Mouse (Mus musculus) neural tube, embryonic 14.5 days (tissue): ENCODE measurements at regions not wholly inside any gene's neighbourhood (a gene's known extent, or its start where the extent isn't known, plus 50 kb on each side); places are given as distances from the start of the nearest gene placed in this dataset.

ENCODE experiments used
- ATAC-seq: fragments of 200-750 bp; cut with Nextera tagmentation; 2 replicates; pipeline ENCODE4 v1.8.0; 2017; ENCODE audit warnings: low read depth, mild to moderate bottlenecking, moderate TSS enrichment, moderate library complexity
- H3K27ac ChIP-seq: fragments of 300-500 bp; sonication (generic); 2 replicates; pipeline ENCODE4 v1.5.1; 2014; ENCODE audit warnings: low read depth, mild to moderate bottlenecking, control low read depth, low read length, moderate library complexity, mixed read lengths
- H3K27me3 ChIP-seq: fragments of 300-500 bp; sonication (generic); 2 replicates; pipeline ENCODE4 v1.6.1; 2014; ENCODE audit warnings: low read length; ENCODE audit not compliant: control insufficient read depth, insufficient read depth
- H3K36me3 ChIP-seq: fragments of 300-500 bp; sonication (generic); 2 replicates; pipeline ENCODE4 v1.6.1; 2014; ENCODE audit warnings: low read length, mixed read lengths; ENCODE audit not compliant: control insufficient read depth, insufficient read depth
- H3K4me1 ChIP-seq: fragments of 300-500 bp; sonication (generic); 2 replicates; pipeline ENCODE4 v1.6.1; 2014; ENCODE audit warnings: low read length; ENCODE audit not compliant: control insufficient read depth, insufficient read depth
- H3K4me2 ChIP-seq: fragments of 300-500 bp; sonication (generic); 2 replicates; pipeline ENCODE4 v1.6.1; 2014; ENCODE audit warnings: mild to moderate bottlenecking, low read depth, low read length, control low read depth
- H3K4me3 ChIP-seq: fragments of 300-500 bp; sonication (generic); 2 replicates; pipeline ENCODE4 v1.5.1; 2014; ENCODE audit warnings: low read depth, low read length, control low read depth, mixed read lengths
- H3K9ac ChIP-seq: fragments of 300-500 bp; sonication (generic); replicated peaks from 2 replicates; pipeline ENCODE4 v1.6.1; 2014; ENCODE audit warnings: low read depth, mild to moderate bottlenecking, control low read depth, low read length, mixed read lengths
- H3K9me3 ChIP-seq: fragments of 300-500 bp; sonication (generic); 2 replicates; pipeline ENCODE4 v1.6.1; 2016; ENCODE audit warnings: low read length; ENCODE audit not compliant: control insufficient read depth
- WGBS: fragments of 180-500 bp; shearing (Covaris S2); extraction: QIAGEN DNeasy Blood & Tissue Kit; methylation state at CpG from one replicate; pipeline ENCODE4 v1.1.7; 2014; 5-methylcytosine and 5-hydroxymethylcytosine counted together

DNA sequence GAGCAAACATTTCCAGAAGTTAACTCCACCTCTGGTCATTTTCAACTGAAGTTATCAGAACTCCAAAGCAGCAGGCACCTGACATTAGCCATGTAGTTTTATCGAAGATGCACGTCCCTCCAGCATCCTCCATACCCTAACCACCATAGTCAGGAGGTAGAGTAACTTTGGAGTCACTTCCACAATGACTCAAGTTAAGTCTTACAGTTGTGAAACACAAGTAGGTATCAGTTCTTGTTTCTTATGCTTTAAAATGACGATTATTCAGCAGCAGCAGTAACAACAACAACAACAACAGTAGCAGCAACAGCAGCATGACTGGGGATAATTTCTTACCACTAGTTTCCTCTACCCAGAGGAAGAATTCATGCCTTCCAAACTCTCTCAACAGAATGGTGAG is 51.3 kb upstream of the Tank start:
- Histone ChIP-seq H3K4me1 (no peaks in the 10 kb centered on the region), H3K4me3 (no peak overlapping the region), H3K27ac (no peak overlapping the region), H3K27me3 (no peaks in the 10 kb centered on the region), H3K36me3 (no peaks in the 10 kb centered on the region), H3K9ac (no peak overlapping the region), H3K4me2 (no peak overlapping the region), H3K9me3 (no peaks in the 10 kb centered on the region)
- WGBS, result 91% methylated on average over 3 of the region's 3 CpGs
- ATAC-seq, result no peak

DNA sequence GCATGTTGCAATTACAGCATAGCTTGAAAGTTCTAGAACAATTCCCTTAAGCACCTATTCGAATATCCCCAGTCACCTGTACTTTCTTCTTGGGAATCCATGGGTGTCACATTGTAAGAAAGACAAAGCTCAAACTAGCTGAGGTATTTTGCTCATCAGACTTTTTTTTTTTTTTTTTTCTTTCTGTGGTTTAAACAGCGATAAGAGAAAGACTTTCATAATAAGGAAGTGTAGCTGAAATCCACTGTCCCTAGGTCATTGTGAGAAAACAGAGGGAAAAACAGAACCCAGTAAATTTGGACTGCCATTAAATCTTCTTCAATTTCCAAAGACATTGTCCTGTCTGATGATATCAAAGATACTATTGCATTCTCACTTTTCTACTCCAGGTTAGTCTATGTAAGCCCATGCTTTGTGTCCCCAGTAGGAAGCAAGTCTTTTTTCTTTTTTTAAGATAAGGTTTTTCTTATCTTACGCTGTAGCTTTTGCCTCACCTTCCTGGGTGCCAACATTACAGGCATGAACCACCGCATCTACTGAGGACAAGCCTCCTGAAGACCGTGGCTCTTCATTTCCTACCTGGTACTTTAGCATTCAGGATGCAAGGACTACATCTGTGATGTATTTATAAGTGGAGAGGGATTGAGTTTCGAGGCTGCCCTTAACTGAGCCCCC is 54.2 kb upstream of the Tank start:
- ATAC-seq, result no peak
- Histone ChIP-seq H3K9me3 (no peaks in the 10 kb centered on the region), H3K36me3 (no peaks in the 10 kb centered on the region)

DNA sequence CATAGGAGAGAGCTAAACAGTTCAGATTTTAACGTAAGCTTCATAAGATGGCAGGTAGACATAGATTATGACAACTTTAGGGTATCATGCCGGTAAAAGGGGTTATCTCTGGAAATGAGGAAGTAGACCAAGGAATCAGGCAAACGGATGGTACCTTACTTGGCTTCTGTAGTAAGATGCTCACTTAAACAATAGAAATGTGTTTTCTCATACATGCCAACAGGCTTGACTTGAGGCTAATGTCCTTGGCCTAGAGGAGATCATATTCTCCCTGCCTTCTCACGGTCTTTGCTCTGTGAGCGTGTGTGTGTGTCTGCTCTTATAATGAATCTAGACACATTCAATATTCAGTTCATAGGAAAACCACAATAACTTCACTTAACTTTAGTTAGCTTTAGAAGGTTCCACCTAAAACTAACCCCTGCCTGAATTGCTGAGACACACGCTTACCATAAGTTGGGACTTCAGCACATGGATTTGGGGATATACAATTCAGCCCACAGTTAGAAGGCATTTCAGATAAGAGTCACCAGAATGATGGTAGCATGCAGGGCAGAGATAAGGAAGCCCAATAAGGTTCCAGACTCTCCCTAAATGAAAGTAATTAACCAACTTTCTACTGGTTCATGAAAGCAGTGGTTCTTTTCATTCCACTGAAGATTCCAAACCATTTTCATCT is 63.8 kb upstream of the Tank start:
- Histone ChIP-seq H3K9me3 (no peaks in the 10 kb centered on the region), H3K4me2 (no peak overlapping the region), H3K27me3 (no peaks in the 10 kb centered on the region), H3K27ac (no peak overlapping the region), H3K36me3 (no peaks in the 10 kb centered on the region), H3K4me1 (no peaks in the 10 kb centered on the region), H3K9ac (no peak overlapping the region), H3K4me3 (no peak overlapping the region)
- WGBS, result 96% methylated on average over 6 of the region's 6 CpGs
- no peak for ATAC-seq

More for the DNA sequence above, 54.2 kb upstream of the Tank start:
- H3K4me1 ChIP-seq, result no peaks in the 10 kb centered on the region
- no peak overlapping the region for H3K4me2 ChIP-seq
- 92% methylated on average over 6 of the region's 6 CpGs for WGBS
- H3K4me3 ChIP-seq, result no peak overlapping the region
- no peaks in the 10 kb centered on the region for H3K27me3 ChIP-seq
- no peak overlapping the region for H3K27ac ChIP-seq
- no peak overlapping the region for H3K9ac ChIP-seq

DNA sequence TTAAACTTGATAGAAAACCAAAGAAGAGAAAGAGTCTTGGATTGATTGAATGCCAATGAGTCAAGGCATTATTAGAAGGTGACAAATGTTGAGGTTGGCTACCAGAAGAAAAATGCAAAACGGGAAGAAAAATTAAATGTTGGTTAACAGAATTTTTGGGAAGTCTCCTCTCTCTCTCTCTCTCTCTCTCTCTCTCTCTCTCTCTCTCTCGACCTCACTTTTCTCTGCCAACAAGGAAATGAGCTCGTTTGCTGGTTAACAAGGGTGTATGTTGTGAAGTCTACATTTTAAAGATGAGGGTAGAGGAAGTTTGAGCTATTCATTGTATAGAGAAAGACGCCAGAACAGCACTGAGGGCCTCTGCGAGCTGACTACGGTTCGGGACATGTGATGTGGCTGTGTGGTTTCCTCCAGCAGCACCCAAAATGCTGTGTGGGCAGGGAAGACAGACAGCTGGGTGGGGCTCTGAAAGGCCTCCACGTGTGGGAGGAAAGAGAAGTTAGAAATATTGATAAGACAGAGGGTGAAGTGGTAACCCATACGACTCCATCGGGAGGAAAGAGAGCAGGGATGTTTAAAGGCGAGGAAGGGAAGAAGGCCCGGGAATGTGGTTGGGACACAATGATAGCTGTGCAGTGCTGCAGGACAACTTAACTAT is 64.5 kb upstream of the Tank start:
- Histone ChIP-seq H3K9me3 (no peaks in the 10 kb centered on the region), H3K36me3 (no peaks in the 10 kb centered on the region), H3K27ac (no peak overlapping the region), H3K4me1 (no peaks in the 10 kb centered on the region), H3K9ac (no peak overlapping the region), H3K4me2 (no peak overlapping the region), H3K4me3 (no peak overlapping the region), H3K27me3 (no peaks in the 10 kb centered on the region)
- no peak for ATAC-seq
- WGBS, result 86% methylated on average over 12 of the region's 12 CpGs

DNA sequence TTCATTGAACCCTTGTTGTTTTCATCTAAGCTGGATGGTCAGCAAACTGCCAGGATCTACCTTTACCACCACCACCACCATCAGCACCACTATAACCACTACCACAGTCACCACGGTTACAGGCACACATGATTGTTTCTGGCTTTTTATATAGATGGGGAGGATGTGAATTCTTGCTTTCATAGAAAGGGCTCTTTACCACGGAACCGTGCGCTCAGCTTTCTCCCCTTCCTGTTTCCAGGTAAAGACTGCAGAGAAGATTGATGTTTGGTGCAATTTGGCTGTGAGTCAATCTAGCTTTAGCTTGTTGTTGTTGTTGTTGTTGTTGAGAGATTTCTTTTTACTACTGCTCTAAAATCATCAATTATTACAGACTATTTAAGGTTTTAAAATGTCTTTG is 74.8 kb upstream of the Tank start:
- Histone ChIP-seq H3K4me3 (no peak overlapping the region), H3K27ac (no peak overlapping the region), H3K4me1 (no peaks in the 10 kb centered on the region), H3K4me2 (no peak overlapping the region), H3K9me3 (no peaks in the 10 kb centered on the region), H3K9ac (no peak overlapping the region), H3K27me3 (no peaks in the 10 kb centered on the region), H3K36me3 (no peaks in the 10 kb centered on the region)
- WGBS, result 88% methylated on average over 4 of the region's 4 CpGs
- no peak for ATAC-seq

DNA sequence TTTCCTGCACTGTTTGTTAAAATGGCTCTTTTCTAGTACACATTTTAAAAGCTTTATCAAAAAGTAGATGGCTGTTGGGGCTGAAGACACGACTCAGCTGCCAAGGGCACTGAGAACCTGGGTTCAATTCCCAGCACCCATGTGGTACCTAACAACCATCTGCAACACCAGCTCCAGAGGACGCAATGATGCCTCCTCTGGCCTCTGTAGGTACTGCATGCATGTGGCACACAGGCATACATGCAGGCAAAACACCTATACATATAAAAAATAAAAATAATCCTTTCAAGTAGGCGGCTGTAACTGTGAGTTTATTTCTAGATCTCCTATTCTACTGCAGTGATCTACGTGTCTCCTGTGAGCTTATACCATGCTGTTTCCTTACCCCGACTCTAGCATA is 76.5 kb upstream of the Tank start:
- WGBS, result 88% methylated on average over 5 of the region's 5 CpGs
- H3K4me1 ChIP-seq, result no peaks in the 10 kb centered on the region
- no peaks in the 10 kb centered on the region for H3K9me3 ChIP-seq
- H3K4me2 ChIP-seq, result no peak overlapping the region
- no peaks in the 10 kb centered on the region for H3K36me3 ChIP-seq
- no peaks in the 10 kb centered on the region for H3K27me3 ChIP-seq
- no peak overlapping the region for H3K27ac ChIP-seq
- no peak overlapping the region for H3K4me3 ChIP-seq
- H3K9ac ChIP-seq, result no peak overlapping the region
- ATAC-seq, result no peak

DNA sequence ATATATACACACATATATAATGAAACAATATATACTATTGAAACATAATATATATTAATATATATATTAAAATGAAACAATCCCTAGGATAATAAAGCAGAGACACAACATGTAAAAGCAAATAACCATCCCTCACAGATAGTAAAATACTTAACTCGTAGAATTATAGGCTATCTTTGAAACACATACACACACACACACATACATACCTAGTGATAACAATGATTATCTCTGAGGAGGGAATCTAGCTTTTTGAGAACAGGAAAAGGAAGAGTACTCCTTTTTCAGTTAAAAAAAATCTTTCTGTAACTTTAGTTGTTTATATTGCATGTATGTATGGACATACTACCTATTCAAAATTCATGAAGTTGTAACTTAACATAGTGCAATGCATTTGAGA is 79.1 kb upstream of the Tank start:
- Histone ChIP-seq H3K4me1 (no peaks in the 10 kb centered on the region), H3K27ac (no peak overlapping the region), H3K9ac (no peak overlapping the region), H3K36me3 (no peaks in the 10 kb centered on the region), H3K4me2 (no peak overlapping the region), H3K9me3 (no peaks in the 10 kb centered on the region), H3K4me3 (no peak overlapping the region), H3K27me3 (no peaks in the 10 kb centered on the region)
- ATAC-seq, result no peak
- 86% methylated on average over 1 of the region's 1 CpGs for WGBS

DNA sequence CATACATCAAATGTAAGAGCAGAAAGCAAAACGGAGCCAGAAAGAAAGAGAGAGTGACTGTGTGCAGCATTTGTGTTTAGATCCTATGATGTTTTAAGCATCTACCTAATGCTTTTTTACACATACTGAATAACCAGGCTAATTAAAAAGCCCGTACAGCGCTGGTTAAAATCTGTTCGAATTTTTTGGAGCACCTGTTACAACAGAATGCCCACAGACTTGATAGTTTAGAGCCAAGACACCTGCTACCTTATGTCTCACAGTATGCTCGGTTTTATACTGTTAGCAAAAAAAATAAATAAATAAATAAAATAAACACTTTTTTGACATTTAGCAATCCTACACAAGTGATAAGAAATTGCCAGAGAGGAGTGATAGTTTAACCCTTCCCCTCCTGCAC is 80.5 kb upstream of the Tank start:
- H3K4me1 ChIP-seq, result no peaks in the 10 kb centered on the region
- no peaks in the 10 kb centered on the region for H3K27me3 ChIP-seq
- H3K4me3 ChIP-seq, result no peak overlapping the region
- no peaks in the 10 kb centered on the region for H3K36me3 ChIP-seq
- H3K9ac ChIP-seq, result no peak overlapping the region
- no peak overlapping the region for H3K27ac ChIP-seq
- H3K4me2 ChIP-seq, result no peak overlapping the region
- WGBS, result 72% methylated on average over 5 of the region's 5 CpGs
- H3K9me3 ChIP-seq, result no peaks in the 10 kb centered on the region
- no peak for ATAC-seq

DNA sequence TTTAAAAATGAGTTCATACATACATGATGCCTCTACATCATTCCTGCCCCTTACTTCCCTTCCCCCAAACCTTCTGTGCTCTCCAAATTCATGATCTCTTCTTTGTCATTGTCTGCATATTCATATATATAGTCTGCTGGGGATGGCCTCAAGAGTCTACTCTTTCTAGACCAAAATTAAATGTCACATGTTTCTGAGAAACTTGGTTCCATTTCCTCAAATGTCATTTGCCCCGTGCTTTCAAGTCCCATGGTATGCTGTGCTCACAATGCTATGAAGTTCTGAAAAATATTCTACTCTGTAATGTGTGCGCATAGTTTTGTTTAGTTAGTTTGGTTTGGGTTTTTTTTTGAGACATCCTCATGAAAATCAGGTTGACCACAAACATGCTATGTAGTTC is 81.4 kb upstream of the Tank start:
- Histone ChIP-seq H3K9me3 (no peaks in the 10 kb centered on the region), H3K4me2 (no peak overlapping the region), H3K27ac (no peak overlapping the region), H3K4me3 (no peak overlapping the region), H3K27me3 (no peaks in the 10 kb centered on the region), H3K36me3 (no peaks in the 10 kb centered on the region), H3K4me1 (no peaks in the 10 kb centered on the region), H3K9ac (no peak overlapping the region)
- WGBS, result 91% methylated on average over 2 of the region's 2 CpGs
- no peak for ATAC-seq
